Mouse (Mus musculus) stomach, embryonic 14.5 days (tissue): ENCODE data around the gene Aggf1. TPM values are rescaled to one million over a fixed set of nuclear protein-coding genes. Genes with fewer than 3 reads are reported as not detected.
A peak's percentile ranks its signal among the peaks of the same experiment; 100 is the strongest.

ENCODE experiments used
- ATAC-seq: fragments of 200-750 bp; cut with Nextera tagmentation; 2 replicates; pipeline ENCODE4 v1.8.0; 2017; ENCODE audit warnings: low read depth, moderate TSS enrichment; ENCODE audit not compliant: insufficient number of reproducible peaks, insufficient read depth, low FRiP score
- H3K27ac ChIP-seq: fragments of 300-500 bp; sonication (generic); 2 replicates; pipeline ENCODE4 v1.5.1; 2014; ENCODE audit warnings: mild to moderate bottlenecking, low read length, moderate library complexity, mixed read lengths
- H3K27me3 ChIP-seq: fragments of 300-500 bp; sonication (generic); 2 replicates; pipeline ENCODE4 v1.6.1; 2014; ENCODE audit warnings: low read length, control low read depth, mixed read lengths; ENCODE audit not compliant: control insufficient read depth, insufficient read depth
- H3K36me3 ChIP-seq: fragments of 300-500 bp; sonication (generic); 2 replicates; pipeline ENCODE4 v1.6.1; 2014; ENCODE audit warnings: mild to moderate bottlenecking, control low read depth, low read length, moderate library complexity, mixed read lengths; ENCODE audit not compliant: control insufficient read depth, insufficient read depth
- H3K4me1 ChIP-seq: fragments of 300-500 bp; sonication (generic); 2 replicates; pipeline ENCODE4 v1.6.1; 2014; ENCODE audit warnings: low read length, control low read depth, mixed read lengths; ENCODE audit not compliant: control insufficient read depth, insufficient read depth
- H3K4me2 ChIP-seq: fragments of 300-500 bp; sonication (generic); replicated peaks from 2 replicates; pipeline ENCODE4 v1.6.1; 2014; ENCODE audit warnings: low read depth, low read length, control low read depth
- H3K4me3 ChIP-seq: fragments of 300-500 bp; sonication (generic); 2 replicates; pipeline ENCODE4 v1.5.1; 2014; ENCODE audit warnings: low read depth, low read length, control low read depth
- H3K9ac ChIP-seq: fragments of 300-500 bp; sonication (generic); replicated peaks from 2 replicates; pipeline ENCODE4 v1.6.1; 2014; ENCODE audit warnings: low read depth, mild to moderate bottlenecking, control low read depth, low read length, moderate library complexity, mixed read lengths
- H3K9me3 ChIP-seq: fragments of 300-500 bp; sonication (generic); 2 replicates; pipeline ENCODE4 v1.6.1; 2016; ENCODE audit warnings: low read depth, low read length, control low read depth; ENCODE audit not compliant: control insufficient read depth
- WGBS: fragments of 180-500 bp; shearing (Covaris S2); extraction: QIAGEN DNeasy Blood & Tissue Kit; methylation state at CpG from one replicate; pipeline ENCODE4 v1.1.7; 2014; 5-methylcytosine and 5-hydroxymethylcytosine counted together
- polyA plus RNA-seq: library from polyadenylated mRNA; unstranded; fragments of >200 nt; fragmentation: Nextera tagmentation; extraction: Ambion mirVana; gene quantifications from 2 replicates; pipeline ENCODE4 v1.2.1, GENCODE M21; 2014

The Aggf1 gene
- 32.8 and 33.3 TPM in 2 replicates for polyA plus RNA-seq

GRCm38 (mm10) chr13:95374701-95375553 is at the start of gene Aggf1:
TSS of gene Aggf1 (minus strand) at chr13:95375352.
- Histone ChIP-seq H3K4me1 (peaks cover 7% of the 10 kb centered on the region; the same call in 1 of the 2 replicates), H3K4me2 (peak within 1 kb of the TSS; percentile 86)

GRCm38 (mm10) chr13:95424932-95425331 is 49.8 kb upstream of the Aggf1 start:
- Histone ChIP-seq H3K36me3 (no peaks in the 10 kb centered on the region), H3K27me3 (no peaks in the 10 kb centered on the region), H3K27ac (no peak overlapping the region), H3K9ac (no peak overlapping the region), H3K4me3 (no peak overlapping the region), H3K4me2 (no peak overlapping the region), H3K9me3 (no peaks in the 10 kb centered on the region), H3K4me1 (no peaks in the 10 kb centered on the region)
- ATAC-seq, result no peak
- WGBS, result 51% methylated on average over 7 of the region's 7 CpGs

More at GRCm38 (mm10) chr13:95374701-95375553, at the start of gene Aggf1:
- peak within 1 kb of the TSS; percentile 79 for H3K27ac ChIP-seq
- under 1% methylated on average over 86 of the region's 86 CpGs for WGBS
- H3K27me3 ChIP-seq, result no peaks in the 10 kb centered on the region
- peak within 1 kb of the TSS; percentile 99 for H3K4me3 ChIP-seq
- H3K9ac ChIP-seq, result peak within 1 kb of the TSS; percentile 79
- peak; percentile 95 for ATAC-seq
- peaks cover 11% of the 10 kb centered on the region for H3K36me3 ChIP-seq
- no peaks in the 10 kb centered on the region for H3K9me3 ChIP-seq

- Histone ChIP-seq H3K4me2 (no peak overlapping the region), H3K9me3 (no peaks in the 10 kb centered on the region), H3K4me1 (no peaks in the 10 kb centered on the region), H3K9ac (no peak overlapping the region), H3K27me3 (no peaks in the 10 kb centered on the region), H3K36me3 (no peaks in the 10 kb centered on the region), H3K4me3 (no peak overlapping the region), H3K27ac (no peak overlapping the region)
- no peak for ATAC-seq
- 11% methylated on average over 8 of the region's 8 CpGs for WGBS
These were observed 44.1 kb upstream of the Aggf1 start for GRCm38 (mm10) chr13:95419204-95419749.

- no peaks in the 10 kb centered on the region for H3K9me3 ChIP-seq
- no peaks in the 10 kb centered on the region for H3K4me1 ChIP-seq
- no peak overlapping the region for H3K4me2 ChIP-seq
- H3K9ac ChIP-seq, result no peak overlapping the region
- H3K4me3 ChIP-seq, result no peak overlapping the region
- H3K27ac ChIP-seq, result no peak overlapping the region
- 36% methylated on average over 6 of the region's 6 CpGs for WGBS
- no peak for ATAC-seq
- no peaks in the 10 kb centered on the region for H3K27me3 ChIP-seq
- no peaks in the 10 kb centered on the region for H3K36me3 ChIP-seq
These were observed 43.5 kb upstream of the Aggf1 start for GRCm38 (mm10) chr13:95418575-95419203.

- Histone ChIP-seq H3K9ac (no peak overlapping the region), H3K4me1 (no peaks in the 10 kb centered on the region), H3K4me3 (no peak overlapping the region), H3K4me2 (no peak overlapping the region), H3K27me3 (no peaks in the 10 kb centered on the region), H3K27ac (no peak overlapping the region), H3K9me3 (no peaks in the 10 kb centered on the region), H3K36me3 (no peaks in the 10 kb centered on the region)
- ATAC-seq, result no peak
- 8% methylated on average over 2 of the region's 2 CpGs for WGBS
These were observed 37.1 kb upstream of the Aggf1 start for GRCm38 (mm10) chr13:95412257-95412656.

- ATAC-seq, result no peak
- no peaks in the 10 kb centered on the region for H3K27me3 ChIP-seq
- H3K4me3 ChIP-seq, result no peak overlapping the region
- no peaks in the 10 kb centered on the region for H3K36me3 ChIP-seq
- H3K9me3 ChIP-seq, result peaks cover 8% of the 10 kb centered on the region; the same call in 1 of the 2 replicates
- H3K4me1 ChIP-seq, result no peaks in the 10 kb centered on the region
- no peak overlapping the region for H3K4me2 ChIP-seq
- H3K9ac ChIP-seq, result no peak overlapping the region
- WGBS, result 86% methylated on average over 7 of the region's 7 CpGs
- H3K27ac ChIP-seq, result no peak overlapping the region
These were observed 18.1 kb upstream of the Aggf1 start for GRCm38 (mm10) chr13:95393242-95393641.

GRCm38 (mm10) chr13:95389866-95390865 is 15.0 kb upstream of the Aggf1 start:
- no peak overlapping the region for H3K4me3 ChIP-seq
- no peak overlapping the region for H3K27ac ChIP-seq
- H3K27me3 ChIP-seq, result no peaks in the 10 kb centered on the region
- 30% methylated on average over 24 of the region's 24 CpGs for WGBS
- no peaks in the 10 kb centered on the region for H3K4me1 ChIP-seq
- H3K9ac ChIP-seq, result no peak overlapping the region
- ATAC-seq, result peak; percentile 56; the same call in 1 of the 2 replicates
- no peak overlapping the region; the same call in 1 of the 2 replicates for H3K4me2 ChIP-seq
- H3K36me3 ChIP-seq, result no peaks in the 10 kb centered on the region
- H3K9me3 ChIP-seq, result no peaks in the 10 kb centered on the region
